Mouse (Mus musculus) embryo, embryonic 10.5 days (tissue): ENCODE data around the gene Gm49395.

Source experiments
- DNase-seq: peaks from one replicate; pipeline ENCODE4 v3.0.0-alpha.2; 2015; ENCODE audit warnings: low spot score

Gm49395 gene

GRCm38 (mm10) chr13:115098227-115098626 is 3.5 kb downstream of the Gm49395 start:
- DNase-seq, result no peak

- no peak for DNase-seq
These were observed 4.8 kb downstream of the Gm49395 start for GRCm38 (mm10) chr13:115096965-115097364.

DNA sequence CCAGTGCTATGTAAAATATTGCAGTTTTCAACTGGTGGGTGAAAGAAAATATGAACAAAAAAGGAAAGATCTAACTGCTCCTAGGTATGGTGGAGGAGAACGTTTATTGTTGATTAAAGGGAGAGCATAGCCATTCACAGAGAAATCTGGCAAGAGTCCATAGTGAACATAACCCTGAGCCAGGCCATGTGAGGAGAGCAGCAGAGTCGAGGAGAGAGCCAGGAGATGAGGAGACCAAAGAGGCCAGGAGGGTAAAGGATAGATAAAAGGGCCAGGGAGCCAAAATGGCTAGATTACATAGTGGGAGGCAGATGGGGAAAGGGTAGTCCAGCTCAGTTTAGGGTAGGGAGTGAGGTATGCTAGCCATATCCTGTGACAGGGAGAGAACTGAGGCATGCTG is 5.5 kb downstream of the Gm49395 start:
- DNase-seq, result no peak

- no peak for DNase-seq
These were observed 6.3 kb downstream of the Gm49395 start for GRCm38 (mm10) chr13:115095392-115095791.

DNA sequence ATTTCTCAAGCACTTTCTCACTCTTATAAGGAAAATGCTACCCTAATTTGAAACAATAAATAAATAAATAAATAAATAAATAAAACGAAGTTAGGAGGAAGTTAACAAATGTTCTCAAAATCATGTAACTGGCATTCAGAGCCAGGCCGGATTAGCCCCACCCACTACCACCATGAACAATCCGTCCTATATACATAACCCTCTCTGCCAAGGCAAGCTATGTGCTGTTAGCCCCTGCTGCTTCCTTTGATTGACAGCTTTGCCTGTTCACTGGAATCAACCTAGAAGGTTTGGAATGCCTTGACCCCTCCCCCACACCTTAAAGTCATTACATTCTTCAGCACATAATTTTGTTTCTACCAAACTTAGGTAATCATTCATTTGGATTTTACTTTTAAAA is 10.2 kb downstream of the Gm49395 start:
- DNase-seq, result peak; percentile 24

DNA sequence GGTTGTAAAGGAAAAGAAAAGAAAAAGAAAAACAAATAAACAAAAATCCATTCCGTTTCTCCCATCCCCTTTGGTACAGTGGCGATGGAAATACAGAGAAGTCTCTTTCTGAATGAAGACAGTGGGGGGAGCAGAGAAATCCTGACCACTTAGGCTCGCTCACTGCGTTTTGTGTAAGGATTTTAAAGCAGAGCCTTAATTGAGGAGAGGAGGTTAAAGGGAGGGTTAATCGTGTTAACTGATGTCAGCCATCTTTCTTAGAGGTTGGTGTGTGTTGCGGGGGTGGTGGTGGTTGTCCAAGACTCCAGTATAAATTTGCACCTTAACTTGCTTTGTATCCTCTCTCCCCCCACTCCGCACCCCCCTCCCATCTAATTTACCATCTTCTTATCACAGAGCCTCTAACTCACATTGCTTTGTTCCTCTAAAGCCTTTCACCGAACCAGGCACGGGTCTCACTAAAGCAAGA is 10.7 kb downstream of the Gm49395 start:
- DNase-seq, result peak; percentile 39

DNA sequence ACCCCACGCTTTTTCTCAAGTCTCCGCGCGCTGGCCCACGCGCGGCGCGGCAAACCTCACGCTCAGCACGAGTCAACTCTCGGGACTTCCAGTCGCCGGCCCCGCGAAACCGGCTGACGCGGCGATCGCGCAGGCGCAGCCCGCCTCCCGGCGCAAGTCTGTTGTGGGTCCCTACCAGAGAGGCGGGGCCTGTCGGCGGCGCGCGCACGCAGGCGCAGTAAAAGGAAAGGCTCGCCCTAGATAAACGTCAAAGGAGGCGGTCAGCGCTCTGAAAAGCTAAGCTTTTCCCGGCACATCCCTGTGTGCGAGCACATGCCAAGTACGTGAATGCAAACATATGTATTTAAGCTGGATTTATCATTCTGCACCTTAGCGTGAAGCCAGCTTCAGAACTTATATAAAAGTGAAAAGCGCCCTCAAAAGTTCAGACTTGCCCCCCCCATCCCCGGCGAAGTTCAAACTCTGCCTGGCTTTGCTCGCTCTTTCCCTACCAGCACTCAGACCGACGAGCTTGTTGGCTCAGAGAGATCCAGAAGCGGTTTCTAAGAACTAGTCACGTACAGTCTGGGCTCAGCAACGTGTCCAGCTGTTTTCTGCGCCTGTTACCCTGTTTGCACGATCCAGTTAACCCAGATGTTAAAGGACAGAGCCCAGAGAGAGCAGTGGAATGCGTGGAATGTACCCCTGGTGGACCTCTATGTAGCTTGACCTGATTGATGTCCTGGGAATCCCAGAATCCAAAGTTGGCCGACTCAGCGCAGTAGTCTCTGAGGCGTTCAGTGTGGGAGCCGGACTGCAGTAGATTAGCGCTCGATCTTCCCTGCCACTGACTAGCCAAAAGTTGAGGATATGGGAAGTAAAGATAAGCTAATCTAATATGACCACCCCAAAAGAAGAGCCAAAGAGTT is 11.4 kb downstream of the Gm49395 start, which contains the start of gene Pelo:
TSS of gene Pelo (minus strand) at position 118 of the 908 bp plus-strand sequence.
- peak; percentile 92 for DNase-seq

GRCm38 (mm10) chr13:115089395-115090025 is 12.2 kb downstream of the Gm49395 start:
- peak; percentile 23 for DNase-seq

- no peak for DNase-seq
These were observed 12.7 kb downstream of the Gm49395 start for GRCm38 (mm10) chr13:115089020-115089394.

DNA sequence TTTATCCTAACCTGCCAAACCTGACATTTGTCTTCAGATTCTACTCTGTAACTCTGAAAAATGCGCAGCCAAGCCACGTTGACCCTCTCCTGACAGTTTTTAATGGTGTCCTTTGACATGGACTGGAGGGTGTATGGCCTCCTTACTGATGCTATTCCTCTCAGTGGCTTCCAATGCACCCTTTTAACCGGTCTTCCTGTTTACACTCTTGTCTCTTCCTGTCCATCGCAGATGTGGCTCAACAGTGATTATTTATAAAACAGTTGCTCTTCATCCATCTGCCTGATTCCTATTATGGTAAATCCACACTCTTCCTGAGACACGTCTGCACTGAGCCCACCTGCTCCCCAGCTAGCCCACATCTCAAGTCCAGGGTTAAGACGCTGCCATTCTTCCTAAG is 15.7 kb downstream of the Gm49395 start:
- DNase-seq, result no peak

- DNase-seq, result no peak
These were observed 19.4 kb downstream of the Gm49395 start for GRCm38 (mm10) chr13:115082339-115082738.

GRCm38 (mm10) chr13:115079996-115080585 is 21.6 kb downstream of the Gm49395 start:
- no peak for DNase-seq

- DNase-seq, result no peak
These were observed 22.6 kb downstream of the Gm49395 start for GRCm38 (mm10) chr13:115078997-115079685.

DNA sequence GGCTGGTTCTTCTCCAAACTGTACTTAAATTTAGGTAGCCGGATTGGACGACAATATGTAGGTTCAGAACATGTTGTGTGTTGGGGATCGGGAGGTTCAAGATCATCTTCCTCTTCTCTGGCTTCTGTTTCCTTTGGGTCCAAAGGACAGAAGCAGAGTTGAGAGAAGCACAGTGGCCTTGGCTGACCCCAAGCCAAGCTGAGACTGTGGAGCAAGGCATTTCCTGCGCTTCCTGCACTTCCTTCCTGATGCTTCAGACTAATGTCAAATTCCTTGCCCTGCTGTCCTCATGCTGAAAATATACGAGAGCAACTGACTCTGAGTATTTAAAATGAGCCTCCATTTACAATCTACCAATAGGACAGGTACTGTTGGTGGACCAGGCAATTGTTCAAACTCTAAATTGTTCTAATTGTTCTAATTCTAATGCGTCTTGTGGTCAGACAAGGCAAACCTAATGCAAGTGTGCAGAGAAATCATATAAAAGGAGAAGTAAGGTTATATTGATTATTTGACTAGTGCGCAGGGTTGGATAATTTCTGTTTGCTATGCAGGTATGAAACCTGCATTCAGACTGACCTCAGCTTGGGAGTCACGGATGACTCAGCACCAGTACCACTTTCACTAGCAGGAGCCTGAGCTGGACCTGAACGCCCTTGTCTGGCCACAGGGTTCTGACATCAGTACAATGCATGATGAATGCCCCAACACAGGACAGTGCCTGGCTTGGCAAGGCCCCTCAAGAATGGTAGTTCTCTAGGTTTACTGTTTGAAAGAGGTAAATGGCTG is 24.2 kb downstream of the Gm49395 start:
- DNase-seq, result no peak

- no peak for DNase-seq
These were observed 29.3 kb downstream of the Gm49395 start for GRCm38 (mm10) chr13:115072386-115072785.

DNA sequence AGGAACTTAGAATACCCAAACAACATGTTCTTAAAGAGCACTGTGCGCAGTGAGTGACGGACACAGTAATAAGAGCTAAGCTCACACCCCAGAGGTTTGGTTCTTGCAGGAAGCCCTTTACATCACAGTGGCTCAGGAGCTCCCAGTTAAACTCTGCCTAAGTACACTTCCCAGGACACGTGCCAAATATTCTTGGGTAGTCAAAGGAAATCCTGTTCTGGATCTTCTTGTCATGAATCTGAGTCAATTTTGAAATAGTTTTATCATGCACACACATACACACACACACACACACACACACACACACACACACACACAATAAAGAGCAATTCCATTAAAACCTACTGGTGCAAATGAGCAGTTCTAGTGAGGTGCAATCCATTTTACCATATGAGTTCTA is 30.3 kb downstream of the Gm49395 start:
- no peak for DNase-seq

DNA sequence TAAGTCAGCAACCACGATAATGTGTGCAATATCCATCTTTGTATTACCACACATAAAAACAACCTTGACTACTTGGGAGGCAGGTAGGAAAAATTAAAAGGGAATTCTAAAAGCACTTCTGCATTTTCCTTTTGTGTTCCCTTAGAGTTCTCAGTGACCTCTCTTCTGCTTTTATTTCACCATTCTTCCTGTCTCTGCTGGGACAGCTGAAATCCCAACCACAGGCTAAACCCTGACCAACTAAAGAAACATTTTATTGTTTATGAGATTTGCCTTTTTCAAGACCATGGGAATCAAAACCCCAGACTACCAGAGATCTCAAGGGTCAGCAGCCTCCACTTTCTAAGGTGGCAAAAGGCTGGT is 33.8 kb downstream of the Gm49395 start:
- no peak for DNase-seq

DNA sequence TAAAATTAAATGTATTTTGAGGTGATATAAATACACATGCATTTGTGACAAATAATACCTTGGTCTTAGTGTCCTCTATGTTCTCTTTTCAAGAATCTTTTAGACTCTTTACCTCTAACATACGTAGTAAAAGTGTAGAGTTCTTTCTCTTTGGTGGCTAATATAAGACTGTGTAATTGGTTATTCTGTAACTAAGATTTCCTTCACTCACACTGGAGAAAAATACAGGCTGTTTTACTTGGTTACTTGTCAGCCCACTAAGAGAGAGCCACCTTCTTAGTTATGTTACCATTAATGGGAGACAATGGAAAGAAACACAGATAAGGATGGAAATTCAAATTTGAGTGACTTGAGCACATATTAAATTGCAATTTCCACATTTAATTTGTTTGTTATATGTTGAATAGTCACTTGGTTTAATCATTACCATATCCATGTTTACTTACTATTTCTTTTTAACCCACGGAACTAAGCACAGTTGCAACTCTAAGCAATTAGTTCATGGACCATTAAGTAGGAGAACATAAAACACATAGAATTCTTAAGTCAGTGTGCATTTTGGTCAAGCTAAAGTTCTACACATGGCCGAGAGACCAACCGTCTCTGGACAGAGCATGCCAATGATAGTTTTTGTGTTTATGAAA is 34.3 kb downstream of the Gm49395 start:
- DNase-seq, result no peak

GRCm38 (mm10) chr13:115057555-115057954 is 44.2 kb downstream of the Gm49395 start:
- DNase-seq, result no peak

DNA sequence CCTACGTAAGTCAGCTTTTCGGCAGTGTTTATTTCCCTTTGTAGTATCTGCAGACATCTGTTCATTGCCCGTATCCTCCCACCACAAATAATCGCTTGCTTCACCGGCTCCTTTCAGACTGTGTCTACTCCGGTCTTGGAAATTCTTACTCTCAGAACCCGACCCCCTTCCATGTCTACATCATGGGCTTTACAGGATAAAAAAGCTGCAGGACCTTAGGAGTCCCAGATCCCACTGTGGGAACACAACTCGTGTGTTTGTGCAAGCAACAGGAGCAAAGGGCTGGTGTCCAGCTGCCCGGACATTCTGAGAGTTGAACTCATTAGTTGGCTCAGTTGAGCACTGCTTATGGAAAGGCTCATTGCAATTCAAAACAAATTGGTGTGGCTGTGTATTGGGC is 46.9 kb downstream of the Gm49395 start:
- peak; percentile 47 for DNase-seq

- DNase-seq, result no peak
These were observed 49.2 kb downstream of the Gm49395 start for GRCm38 (mm10) chr13:115052568-115052967.
